Mouse (Mus musculus) olfactory bulb, adult 2 months (tissue): Measurements from ENCODE around the gene Srd5a3.

ENCODE experiments used
- CTCF ChIP-seq: fragments of 200-500 bp; IDR thresholded peaks from 2 replicates; pipeline ENCODE4 v1.5.1; 2012; ENCODE audit warnings: low read depth, mild to moderate bottlenecking, low read length, moderate library complexity; ENCODE audit not compliant: insufficient read depth
- POLR2A ChIP-seq: fragments of 200-500 bp; IDR thresholded peaks from 2 replicates; pipeline ENCODE4 v1.6.1; 2012; ENCODE audit warnings: mild to moderate bottlenecking, low read depth, low read length, moderate library complexity; ENCODE audit not compliant: insufficient read depth

GRCm38 (mm10) chr5:76203171-76203570 lies 63.1 kb downstream of the Srd5a3 start:
- no peak for TF ChIP-seq CTCF
- TF ChIP-seq POLR2A: no peak
